Mouse (Mus musculus): ENCODE measurements around the gene Slc25a35. TPM values are rescaled to one million over a fixed set of nuclear protein-coding genes. Genes with fewer than 3 reads are reported as not detected.
A peak's percentile ranks its signal among the peaks of the same experiment; 100 is the strongest.
"Not testable (repeated sequence)": the region's sequence is repeated elsewhere in the genome, so short reads cannot be mapped to it uniquely, and the experiment has no call there.

Gene Slc25a35
- total RNA-seq (2015; ENCODE audit: low replicate concordance) (0.84 and 8.3 TPM in 2 replicates), total RNA-seq (2017; ENCODE audit: low replicate concordance) (0.94 TPM in 1 of 2 replicates, not detected in the other)

DNA sequence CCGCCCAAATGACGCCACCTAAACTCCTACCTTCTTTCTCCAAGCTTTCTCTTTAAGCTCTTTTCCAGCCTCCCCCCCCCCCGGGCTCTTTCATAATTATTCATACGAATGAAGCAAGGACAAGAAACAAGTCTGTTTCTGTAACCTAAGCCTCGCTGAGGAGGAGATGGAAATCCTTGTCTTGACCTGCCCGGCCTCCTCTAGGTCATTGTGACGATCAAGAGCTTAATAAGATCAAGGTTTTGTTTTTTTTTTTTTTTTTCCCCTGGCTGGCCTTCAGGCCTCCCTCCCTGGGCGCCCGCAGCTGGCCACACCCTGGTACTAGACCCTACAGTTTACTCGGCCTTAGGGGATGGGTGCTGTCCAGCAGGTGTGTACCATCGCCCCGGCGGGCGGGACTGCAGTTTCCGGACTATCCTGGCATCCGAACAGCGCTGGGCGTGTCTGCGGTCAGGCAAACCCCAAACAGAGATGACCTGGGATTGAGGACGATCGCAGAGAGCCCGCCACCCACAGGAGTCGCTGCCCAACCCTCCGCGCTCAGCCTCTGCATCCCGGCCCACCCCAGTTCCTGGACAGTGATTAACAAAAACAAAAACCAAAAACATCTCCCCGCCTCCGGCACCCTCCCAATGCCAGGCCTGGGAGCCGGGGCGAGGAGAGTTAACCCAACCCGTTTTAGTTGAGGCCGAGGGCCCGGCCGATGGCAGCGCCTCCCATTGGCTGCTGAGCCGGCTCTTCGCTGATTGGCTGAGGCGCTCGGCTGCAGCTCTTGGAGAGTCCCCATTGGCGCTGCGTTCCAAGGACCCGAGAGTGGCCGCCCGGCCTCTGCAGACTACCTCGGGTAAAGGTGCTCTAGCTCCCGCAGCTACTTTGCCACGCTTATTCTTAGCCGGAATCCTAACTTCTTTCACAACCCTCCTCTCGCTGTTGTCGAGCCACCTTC is at the start of gene Slc25a35:
Gene Slc25a35, plus strand, starts transcription at position 795 of the 946 bp plus-strand sequence.
- ATAC-seq (replicated peaks; ENCODE audit: low FRiP score, poor library complexity, severe bottlenecking) = peak; percentile 96

DNA sequence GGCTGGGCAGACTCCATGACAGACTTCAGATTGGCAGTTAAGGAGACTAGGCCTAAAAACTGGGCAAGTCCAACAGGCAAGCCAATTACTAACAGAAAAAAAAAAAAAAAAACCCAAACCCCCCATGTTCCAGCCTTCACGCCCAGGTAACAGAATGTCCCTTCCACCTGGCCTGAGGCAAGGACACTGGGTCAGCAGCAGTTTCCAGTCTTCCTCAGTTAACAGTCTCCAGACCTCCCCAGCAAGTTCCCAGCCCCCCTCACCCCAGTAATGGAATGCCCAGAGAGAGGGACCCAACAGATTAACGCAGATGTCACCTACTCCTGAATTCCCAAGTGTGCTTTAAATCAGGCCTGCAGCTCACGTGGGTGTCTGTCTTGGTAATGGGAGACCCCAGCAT is 44.7 kb upstream of the Slc25a35 start:
- ATAC-seq (replicated peaks; ENCODE audit: low FRiP score, poor library complexity, severe bottlenecking) = no peak

DNA sequence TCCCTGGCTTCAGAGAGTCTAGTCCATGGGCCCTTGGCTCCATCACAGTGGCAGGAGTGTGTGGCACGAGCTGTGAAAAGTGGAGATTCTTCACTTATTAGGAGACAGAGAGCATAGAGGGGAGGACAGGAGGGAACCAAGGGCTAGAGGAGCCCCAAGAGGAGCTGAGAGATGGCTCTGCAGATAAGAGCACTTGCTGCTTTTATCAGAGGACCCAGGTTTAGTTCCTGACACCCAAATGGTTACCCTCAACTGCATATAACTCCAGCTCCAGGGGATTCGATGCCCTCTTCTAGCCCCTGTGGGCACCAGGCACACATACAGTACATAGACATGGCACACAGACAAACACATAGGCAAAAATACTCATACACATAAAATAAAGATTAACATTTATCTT is 43.2 kb upstream of the Slc25a35 start:
- ATAC-seq (replicated peaks; ENCODE audit: low FRiP score, poor library complexity, severe bottlenecking) = no peak

DNA sequence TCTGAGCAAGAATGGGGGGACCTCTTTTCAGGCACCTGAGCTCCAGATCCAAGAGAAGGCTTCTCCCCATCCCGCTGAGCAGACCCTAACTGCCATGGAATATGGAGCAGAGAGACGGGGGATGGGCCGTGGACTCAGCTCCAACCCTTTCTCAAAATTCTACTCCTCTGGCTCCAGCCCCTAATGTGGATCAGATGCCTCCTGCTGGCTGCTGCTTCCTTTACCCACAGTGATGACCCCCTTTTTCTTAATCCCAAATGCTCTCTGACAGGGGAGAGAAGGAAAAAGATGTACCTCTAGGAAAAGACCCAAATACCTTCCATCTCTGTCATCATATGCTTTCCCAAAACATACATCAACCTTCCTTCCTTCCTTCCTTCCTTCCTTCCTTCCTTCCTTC is 41.0 kb upstream of the Slc25a35 start, which contains the start of gene Odf4:
Gene Odf4, minus strand, starts transcription at position 101 of the 400 bp plus-strand sequence.
- ATAC-seq (replicated peaks; ENCODE audit: low FRiP score, poor library complexity, severe bottlenecking) = no peak

DNA sequence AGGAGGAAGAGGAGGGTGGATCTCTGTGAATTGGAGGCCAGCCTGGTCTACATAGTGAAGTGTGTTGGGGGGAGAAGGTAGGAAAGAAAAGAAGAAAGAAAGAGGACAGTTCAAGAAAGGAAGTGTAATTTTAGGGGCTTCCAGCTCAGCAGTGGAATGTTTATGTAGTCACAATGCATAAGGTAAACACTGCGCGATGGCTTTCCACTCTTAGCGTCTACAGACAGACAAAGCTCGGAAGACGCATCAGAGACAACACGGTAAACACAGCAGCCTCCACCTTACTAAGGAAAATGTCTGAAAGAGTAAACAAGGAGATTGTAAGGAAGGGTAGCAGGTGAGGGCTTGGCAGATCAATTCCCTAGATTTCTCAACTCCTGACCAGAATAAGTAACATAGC is 38.0 kb upstream of the Slc25a35 start:
- ATAC-seq (replicated peaks; ENCODE audit: low FRiP score, poor library complexity, severe bottlenecking) = no peak

DNA sequence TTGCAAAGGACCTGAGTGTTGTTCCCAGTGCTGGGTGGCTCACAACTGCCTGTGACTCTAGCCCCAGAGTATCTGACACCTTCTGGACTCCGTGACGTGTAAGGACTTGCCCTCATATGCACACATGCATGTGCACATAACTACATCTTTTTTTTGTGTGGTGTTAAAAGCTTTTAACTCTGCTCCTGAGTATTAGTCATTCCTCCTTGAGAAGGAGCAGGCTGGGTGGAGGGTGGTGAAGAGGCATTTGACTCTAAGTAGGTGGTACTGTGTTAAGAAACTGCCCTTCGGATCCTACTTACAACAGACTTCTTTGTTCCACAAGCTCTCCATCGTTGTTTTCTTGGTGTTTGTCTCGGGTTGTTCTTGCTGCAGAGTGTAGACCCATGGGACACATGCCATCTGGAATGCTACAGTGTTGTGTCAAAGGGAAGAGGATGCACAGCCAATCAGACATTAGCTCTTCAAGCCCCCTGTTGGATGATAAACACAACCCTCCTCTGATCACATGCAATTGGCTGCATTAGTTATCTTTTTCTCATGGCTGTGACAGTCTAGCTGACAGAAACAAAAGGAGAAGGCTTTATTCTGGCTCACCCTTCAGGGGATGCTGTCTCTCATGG is 33.9 kb upstream of the Slc25a35 start:
- ATAC-seq (replicated peaks; ENCODE audit: low FRiP score, poor library complexity, severe bottlenecking) = no peak

DNA sequence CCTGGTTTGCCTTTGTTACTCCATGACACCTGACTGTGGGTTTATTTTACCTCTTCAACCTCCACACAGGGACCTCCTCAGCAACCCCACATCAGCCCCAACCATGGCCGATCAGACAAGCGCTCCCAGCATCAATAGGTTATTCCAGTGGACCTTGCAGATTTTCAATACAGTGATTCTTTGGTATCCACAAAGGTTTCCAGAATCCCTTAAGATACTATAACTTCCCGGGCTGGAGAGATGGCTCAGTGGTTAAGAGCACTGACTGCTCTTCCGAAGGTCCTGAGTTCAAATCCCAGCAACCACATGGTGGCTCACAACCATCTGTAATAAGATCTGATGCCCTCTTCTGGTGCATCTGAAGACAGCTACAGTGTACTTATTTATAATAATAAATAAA is 31.0 kb upstream of the Slc25a35 start:
- not testable (repeated sequence) for ATAC-seq (replicated peaks; ENCODE audit: low FRiP score, poor library complexity, severe bottlenecking)

DNA sequence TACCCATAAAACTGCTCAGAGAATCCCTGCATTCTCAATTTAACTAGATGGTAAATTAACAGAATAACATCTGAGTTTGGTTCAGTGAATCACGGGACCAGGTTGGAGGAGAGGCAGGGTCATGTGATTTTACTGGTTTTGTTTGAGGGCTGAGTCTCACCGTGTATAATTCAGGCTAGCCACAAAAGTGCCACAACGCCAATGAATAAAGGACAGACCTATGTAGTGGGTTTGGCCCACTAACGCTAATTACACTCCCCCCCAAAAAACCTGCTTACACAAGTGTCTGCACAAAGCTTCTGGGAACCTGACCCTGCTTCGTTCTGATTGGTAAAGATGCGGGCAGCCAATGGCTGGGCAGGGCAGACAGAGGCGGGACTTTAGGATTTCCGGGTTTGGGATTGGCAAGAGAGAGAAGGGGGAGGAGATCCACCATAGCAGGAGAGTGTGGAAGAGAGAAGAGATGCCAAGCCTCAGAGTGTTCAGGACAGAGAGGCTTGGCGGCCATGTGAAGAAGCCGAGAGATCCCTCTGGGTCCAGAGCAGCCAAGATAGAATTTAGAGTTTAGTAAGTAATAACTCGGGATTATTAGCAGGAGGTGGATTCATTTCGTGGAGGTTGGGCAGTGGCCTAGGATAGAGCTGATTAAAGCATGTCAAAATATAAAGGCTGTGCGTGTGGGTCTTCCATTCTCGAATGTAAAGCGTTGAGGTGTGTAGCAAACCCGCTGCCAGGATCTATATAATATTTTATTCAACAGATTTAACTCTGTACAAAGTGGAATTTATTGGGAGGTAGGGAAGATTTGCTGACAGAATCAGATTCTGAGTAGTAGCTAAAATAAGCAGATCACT is 28.3 kb upstream of the Slc25a35 start:
- peak; percentile 96 for ATAC-seq (replicated peaks; ENCODE audit: low FRiP score, poor library complexity, severe bottlenecking)

DNA sequence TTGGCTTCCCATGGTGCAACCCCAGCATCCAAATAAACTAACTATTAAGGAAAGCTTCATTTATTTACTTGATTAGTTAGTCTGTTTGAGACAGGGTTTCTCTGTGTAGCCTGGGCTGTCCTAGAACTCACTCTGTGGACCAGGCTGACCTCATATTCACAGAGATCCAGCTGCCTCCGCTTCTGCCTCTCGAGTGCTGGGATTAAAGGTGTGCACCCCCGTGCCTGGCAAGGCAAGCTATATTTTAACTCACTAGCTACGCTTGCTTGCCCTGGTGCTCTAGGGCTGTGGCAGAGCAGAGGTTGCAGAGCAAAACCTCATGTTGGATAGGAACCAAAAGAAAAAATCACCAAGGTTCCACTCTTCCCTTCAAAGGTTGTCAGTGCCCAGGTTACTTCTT is 27.4 kb upstream of the Slc25a35 start:
- no peak for ATAC-seq (replicated peaks; ENCODE audit: low FRiP score, poor library complexity, severe bottlenecking)

DNA sequence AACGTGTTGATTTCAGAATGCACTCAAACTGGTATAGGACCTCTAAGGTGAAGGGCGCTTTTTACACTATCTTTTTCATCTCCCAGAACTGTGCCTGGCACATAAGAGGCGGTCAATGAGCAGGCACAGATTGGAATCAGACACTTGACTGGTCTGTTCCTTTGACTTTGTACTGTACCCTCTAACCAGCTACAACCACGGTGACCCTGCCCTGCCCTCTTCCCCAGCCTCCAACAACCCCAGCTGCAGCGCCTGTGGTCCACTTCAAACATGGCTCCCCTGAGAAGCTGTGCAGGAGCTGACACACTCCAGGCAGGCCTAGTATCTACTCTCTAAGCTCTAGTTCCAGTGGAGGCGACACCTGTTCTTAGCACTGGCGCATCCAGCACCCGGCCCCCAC is 25.2 kb upstream of the Slc25a35 start:
- no peak for ATAC-seq (replicated peaks; ENCODE audit: low FRiP score, poor library complexity, severe bottlenecking)

DNA sequence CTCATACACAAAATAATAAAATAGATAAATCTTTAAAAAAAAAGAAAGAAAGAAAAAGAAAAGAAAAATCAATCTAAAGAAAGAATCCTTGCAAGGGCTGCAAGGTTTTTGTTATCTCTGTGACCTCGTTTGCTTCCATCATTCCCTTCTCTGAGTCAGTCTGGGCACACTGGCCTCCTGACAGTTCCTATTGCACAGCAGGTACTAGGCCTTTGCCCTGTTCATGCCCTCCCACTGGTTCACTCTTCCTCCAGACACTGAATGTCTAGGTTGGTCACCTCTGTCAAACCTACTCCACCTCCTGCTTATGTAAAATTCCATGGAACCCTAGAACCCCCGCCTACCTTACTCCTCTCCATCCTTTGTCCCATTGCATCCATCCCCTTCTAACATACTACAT is 22.7 kb upstream of the Slc25a35 start:
- no peak for ATAC-seq (replicated peaks; ENCODE audit: low FRiP score, poor library complexity, severe bottlenecking)

DNA sequence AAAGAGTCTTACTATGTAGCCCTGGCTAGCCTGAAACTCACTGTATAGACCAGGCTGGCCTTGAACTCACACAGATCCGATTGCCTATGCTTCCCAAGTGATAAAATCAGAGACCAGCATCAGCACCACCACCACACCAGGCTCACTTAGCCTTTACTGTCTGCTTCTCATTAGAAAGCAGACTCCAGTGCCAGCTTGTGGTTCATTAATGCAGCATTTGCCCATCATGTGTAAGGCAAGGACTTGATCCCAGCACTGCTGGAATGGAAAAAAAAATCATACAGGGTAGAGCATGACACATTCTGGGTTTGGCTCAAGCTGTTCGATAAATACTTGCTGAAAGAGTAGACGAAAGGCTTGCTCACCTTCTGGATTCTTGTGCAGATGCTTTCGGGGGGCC is 21.9 kb upstream of the Slc25a35 start:
- no peak for ATAC-seq (replicated peaks; ENCODE audit: low FRiP score, poor library complexity, severe bottlenecking)

DNA sequence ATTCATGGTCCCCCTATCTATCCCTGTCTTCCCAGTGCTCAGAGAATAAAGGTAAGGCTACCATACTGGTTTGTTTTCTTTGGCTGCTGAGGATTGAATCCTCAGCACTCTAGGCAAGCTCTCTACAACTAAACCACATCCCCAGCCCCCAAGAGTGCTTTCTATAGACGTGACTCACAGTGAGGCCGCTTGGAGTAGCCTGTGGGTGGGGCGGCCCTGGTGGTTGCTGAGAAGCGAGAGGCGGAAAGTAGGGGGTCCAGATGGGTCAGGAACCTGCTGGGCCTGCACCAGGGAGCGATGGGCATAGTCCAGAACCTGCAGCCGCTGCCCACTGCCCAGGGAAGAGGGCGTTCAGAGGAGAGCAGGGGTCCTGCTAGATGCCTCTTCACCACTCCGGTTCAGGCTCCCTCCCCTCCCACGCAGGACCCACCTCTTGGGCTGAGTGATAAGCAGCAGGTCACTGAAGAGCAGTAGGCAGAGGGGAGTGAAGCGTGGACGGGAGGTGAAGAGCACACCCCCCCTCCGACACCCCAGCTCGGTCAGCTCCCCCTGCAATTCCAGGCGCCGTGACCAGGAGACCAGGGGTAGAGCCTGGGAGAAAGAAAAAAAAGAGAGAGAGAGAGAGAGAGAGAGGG is 21.0 kb upstream of the Slc25a35 start:
- no peak for ATAC-seq (replicated peaks; ENCODE audit: low FRiP score, poor library complexity, severe bottlenecking)

DNA sequence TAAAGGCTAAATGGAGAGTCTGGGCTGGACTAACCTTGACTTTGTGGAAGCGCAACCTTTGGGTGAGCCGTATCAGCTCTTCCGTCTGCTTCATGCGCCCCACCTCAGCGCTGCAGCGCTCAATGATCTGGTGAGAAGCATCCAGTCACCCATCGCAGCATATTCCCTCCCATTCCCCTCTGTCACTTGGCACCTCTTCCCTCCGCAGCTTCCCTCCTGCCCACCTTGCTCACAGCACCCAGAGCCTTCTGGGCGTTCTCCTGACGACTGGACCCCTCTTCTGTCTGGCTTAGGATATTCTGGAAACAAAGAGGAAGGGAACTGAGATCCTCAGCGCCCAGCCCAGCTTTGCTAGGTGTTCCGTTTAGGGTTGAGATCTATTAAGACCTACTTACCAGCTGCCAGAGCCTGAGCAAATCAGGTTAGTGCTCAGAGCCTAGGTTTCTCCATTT is 20.4 kb upstream of the Slc25a35 start:
- no peak for ATAC-seq (replicated peaks; ENCODE audit: low FRiP score, poor library complexity, severe bottlenecking)

DNA sequence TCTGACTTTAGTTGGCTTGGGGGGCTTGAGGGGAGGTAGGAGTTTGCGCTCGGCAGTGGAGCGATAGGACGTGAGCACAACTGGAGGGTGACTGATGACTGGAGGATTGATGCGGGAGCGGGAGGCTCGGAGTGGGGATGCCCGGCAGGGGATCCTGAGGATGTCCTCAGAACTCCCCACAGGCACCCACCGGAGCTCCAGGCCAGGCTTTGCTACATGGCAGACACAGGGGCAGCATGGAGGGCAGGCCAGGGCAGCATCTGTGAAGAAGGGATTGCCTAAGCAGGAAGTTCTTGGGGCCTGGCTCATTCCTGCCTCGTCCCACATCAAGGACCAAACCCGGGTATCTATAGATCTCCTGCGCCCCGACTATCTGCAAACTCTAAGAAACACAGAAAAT is 14.0 kb upstream of the Slc25a35 start:
- ATAC-seq (replicated peaks; ENCODE audit: low FRiP score, poor library complexity, severe bottlenecking) = no peak

DNA sequence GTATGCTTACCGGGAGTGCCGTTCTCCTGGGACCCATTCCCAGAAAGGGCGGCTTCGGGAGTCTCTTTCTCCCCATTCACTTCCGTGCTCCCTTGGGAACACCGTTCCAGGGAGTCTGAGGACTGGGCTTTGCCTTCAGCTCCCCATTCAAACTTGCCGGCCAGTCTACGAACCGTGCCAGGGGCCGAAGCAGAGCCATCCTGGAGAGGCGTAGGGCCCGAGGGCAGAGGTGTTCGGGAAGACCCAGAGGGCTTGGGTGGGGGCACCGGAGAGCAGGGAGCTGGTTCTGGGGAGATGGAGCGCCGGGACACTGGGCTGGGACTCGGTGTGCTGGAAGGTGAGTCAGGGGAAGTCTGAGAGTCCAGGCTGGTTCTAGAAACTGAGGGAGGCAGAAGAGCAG is 13.5 kb upstream of the Slc25a35 start:
- no peak for ATAC-seq (replicated peaks; ENCODE audit: low FRiP score, poor library complexity, severe bottlenecking)

DNA sequence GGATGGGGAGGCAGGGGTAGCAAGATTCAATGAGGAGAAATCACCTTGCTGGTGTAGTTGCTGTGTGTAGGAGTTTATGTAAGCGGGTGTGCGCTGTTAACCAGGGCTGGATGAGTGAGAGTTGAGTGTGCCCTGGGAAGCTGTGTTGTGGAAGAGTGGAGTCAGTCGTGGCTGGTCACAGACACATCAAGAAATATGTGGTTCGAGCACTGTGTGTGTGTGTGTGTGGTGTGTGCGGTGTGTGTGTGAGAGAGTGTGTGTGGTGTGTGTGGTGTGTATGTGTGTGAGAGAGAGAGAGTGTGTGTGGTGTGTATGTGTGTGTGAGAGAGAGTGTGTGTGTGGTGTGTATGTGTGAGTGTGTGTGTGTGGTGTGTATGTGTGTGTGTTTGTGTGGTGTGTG is 12.5 kb upstream of the Slc25a35 start:
- no peak for ATAC-seq (replicated peaks; ENCODE audit: low FRiP score, poor library complexity, severe bottlenecking)

DNA sequence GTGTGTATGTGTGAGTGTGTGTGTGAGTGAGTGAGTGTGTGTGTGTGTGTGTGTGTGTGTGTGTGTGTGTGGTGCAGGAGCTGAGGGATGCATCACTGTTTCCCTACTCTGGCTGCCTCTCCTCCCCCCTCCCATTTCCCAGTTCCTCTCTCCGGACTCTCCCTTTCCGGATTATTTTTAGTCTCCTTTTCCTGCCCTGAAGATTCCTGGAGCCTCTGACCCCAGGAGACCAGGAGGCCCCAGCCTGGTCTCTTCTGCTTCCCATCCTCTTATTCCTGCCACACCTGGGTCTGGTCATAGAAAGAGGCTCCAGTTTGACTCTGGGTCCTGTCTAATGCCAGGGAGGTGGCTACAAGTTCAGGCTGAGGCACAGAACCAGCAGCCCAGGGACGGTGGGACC is 11.8 kb upstream of the Slc25a35 start:
- peak; percentile 8; the same call in 1 of the 2 replicates for ATAC-seq (replicated peaks; ENCODE audit: low FRiP score, poor library complexity, severe bottlenecking)

DNA sequence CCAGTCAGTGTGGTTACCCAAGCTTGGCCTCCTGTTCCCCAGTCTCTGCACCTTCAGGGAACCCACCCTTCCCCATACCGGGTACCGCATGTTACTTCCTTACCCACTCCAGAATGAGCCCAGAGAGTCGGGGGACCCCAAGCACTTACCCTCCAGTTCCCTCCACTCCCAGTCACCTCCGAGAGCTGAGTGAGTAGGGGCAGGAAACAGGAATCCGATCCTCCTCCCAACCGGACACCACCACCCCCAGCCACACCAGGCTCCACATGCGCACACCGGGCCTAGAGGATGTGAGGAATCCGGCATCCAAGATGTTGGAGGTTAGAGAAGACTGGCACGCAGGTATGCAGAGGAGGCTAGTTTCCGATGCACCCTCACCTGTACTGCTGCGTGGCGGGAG is 11.2 kb upstream of the Slc25a35 start:
- peak; percentile 38; the same call in 1 of the 2 replicates for ATAC-seq (replicated peaks; ENCODE audit: low FRiP score, poor library complexity, severe bottlenecking)

DNA sequence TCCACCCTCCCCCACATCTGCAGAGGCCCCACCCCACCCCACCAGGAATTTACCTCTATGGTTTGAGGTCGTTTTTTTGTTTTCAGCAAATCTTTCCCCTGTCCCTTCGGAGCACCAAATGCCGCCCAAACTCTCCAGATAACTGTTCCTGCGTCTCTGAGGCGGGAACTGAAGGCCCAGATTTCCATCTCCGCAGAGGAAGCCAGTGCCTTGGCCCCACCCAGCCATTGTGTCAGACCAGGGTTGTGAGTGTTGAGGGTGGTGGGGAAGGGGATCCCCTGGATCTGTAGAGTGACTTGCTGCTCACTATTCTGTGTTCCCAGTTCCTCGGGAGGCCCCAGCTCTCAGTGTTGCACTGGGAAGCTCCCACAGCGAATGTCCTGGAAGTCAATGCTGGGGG is 10.6 kb upstream of the Slc25a35 start, which contains the start of gene Arhgef15:
Gene Arhgef15, minus strand, starts transcription at position 173 of the 400 bp plus-strand sequence.
- ATAC-seq (replicated peaks; ENCODE audit: low FRiP score, poor library complexity, severe bottlenecking) = no peak

Measured in erythroblast, adult 5-6 weeks (primary cell).